Mouse (Mus musculus) B cell, adult 62 days (primary cell): Measurements from ENCODE around the gene Adgrl1. TPM values are rescaled to one million over a fixed set of nuclear protein-coding genes. Genes with fewer than 3 reads are reported as not detected.

Source experiments
- total RNA-seq: library from RNA; stranded (reverse); gene quantifications from 4 replicates; pipeline ENCODE4 v1.2.4, GENCODE M21; 2023

The Adgrl1 gene
- total RNA-seq = 6.7 to 10.1 TPM (median 8.4 TPM) in 4 replicates

GRCm38 (mm10) chr8:83899363-83900252, at the start of gene Adgrl1:
Gene Adgrl1, plus strand, starts transcription at chr8:83900105.

GRCm38 (mm10) chr8:83955106-83955957, 55.4 kb downstream of the Adgrl1 start, which contains the start of the genes Gm10644 and Asf1b:
Gene Gm10644, minus strand, starts transcription at chr8:83955205.
Gene Asf1b, plus strand, starts transcription at chr8:83955507.

GRCm38 (mm10) chr8:83972150-83973120, 72.5 kb downstream of the Adgrl1 start, which contains the start of gene Prkaca:
Gene Prkaca, plus strand, starts transcription at chr8:83972993.

Other genes starting within 250 kb of the Adgrl1 start
- 23.5 to 28.6 TPM (median 24.3 TPM) in 4 replicates for gene Gipc1, start 247.4 kb upstream of the Adgrl1 start, total RNA-seq
- gene Ptger1, start 233.4 kb upstream of the Adgrl1 start, total RNA-seq = 0.48 to 1.6 TPM (median 1.0 TPM) in 4 replicates
- gene Pkn1, start 200.9 kb upstream of the Adgrl1 start, total RNA-seq = 329 to 366 TPM (median 340 TPM) in 4 replicates
- gene Ddx39, start 184.9 kb upstream of the Adgrl1 start, total RNA-seq = 94.8 to 105 TPM (median 99.6 TPM) in 4 replicates
- gene Adgre5, start 158.8 kb upstream of the Adgrl1 start, total RNA-seq = 1,082 to 1,170 TPM (median 1,147 TPM) in 4 replicates
- 1.3 to 1.7 TPM (median 1.6 TPM) in 4 replicates for gene Gm10644, start 55.1 kb downstream of the Adgrl1 start, total RNA-seq
- 8.2 to 11.7 TPM (median 9.8 TPM) in 4 replicates for gene Asf1b, start 55.4 kb downstream of the Adgrl1 start, total RNA-seq
- 39.9 to 46.7 TPM (median 43.9 TPM) in 4 replicates for gene Prkaca, start 72.9 kb downstream of the Adgrl1 start, total RNA-seq
- gene Samd1, start 97.6 kb downstream of the Adgrl1 start, total RNA-seq = 43.8 to 51.9 TPM (median 45.4 TPM) in 4 replicates
- 1.4 to 1.5 TPM in 2 of 4 replicates, not detected in the others for gene 1700067K01Rik, start 101.4 kb downstream of the Adgrl1 start, total RNA-seq
- gene 2210011C24Rik, start 112.1 kb downstream of the Adgrl1 start, total RNA-seq = not detected in 4 replicates
- not detected in 4 replicates for gene Palm3, start 121.4 kb downstream of the Adgrl1 start, total RNA-seq
- gene Il27ra, start 142.5 kb downstream of the Adgrl1 start, total RNA-seq = 78.5 to 94.8 TPM (median 84.7 TPM) in 4 replicates
- not detected in 4 replicates for gene Rln3, start 144.9 kb downstream of the Adgrl1 start, total RNA-seq
- gene Gm10643, start 165.0 kb downstream of the Adgrl1 start, total RNA-seq = 5.6 to 8.3 TPM (median 7.3 TPM) in 4 replicates
- gene Rfx1, start 166.7 kb downstream of the Adgrl1 start, total RNA-seq = 99.2 to 107 TPM (median 104 TPM) in 4 replicates
- gene Dcaf15, start 204.7 kb downstream of the Adgrl1 start, total RNA-seq = 48.7 to 58.3 TPM (median 52.6 TPM) in 4 replicates
- gene Podnl1, start 225.9 kb downstream of the Adgrl1 start, total RNA-seq = 0.20 to 0.24 TPM in 2 of 4 replicates, not detected in the others
- gene Cc2d1a, start 247.8 kb downstream of the Adgrl1 start, total RNA-seq = 26.2 to 35.4 TPM (median 28.7 TPM) in 4 replicates
- gene 4930432K21Rik, start 247.9 kb downstream of the Adgrl1 start, total RNA-seq = 1.2 to 1.4 TPM (median 1.3 TPM) in 4 replicates